Mouse (Mus musculus): Measurements from ENCODE around the gene Sphk2.

DNA sequence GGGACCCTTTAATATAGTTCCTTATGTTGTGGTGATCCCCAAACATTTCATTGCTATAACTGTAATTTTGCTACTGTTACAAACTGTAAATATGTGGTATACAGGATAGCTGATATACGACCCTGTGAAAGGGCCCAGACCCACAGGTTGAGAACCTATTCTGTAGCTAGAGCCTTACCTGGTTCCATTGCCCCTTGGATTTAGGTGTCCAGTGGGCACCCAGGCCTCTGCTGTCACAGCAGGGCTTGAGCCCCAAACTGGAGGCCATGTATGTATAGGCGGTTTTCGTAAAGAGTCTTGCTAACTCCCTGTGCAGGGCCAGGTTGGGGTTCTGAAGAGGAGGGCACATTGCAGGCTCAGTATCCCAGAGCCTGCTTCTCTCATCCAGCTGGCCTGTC is 1.3 kb downstream of the Sphk2 start:
- TF ChIP-seq CTCF (IDR thresholded peaks at IDR 0.05; ENCODE audit: control insufficient read depth, insufficient read depth, insufficient read length) (no peak), MYOD1 (IDR thresholded peaks at IDR 0.05; ENCODE audit: control insufficient read depth, insufficient read length, low read depth) (no peak), MAX (IDR thresholded peaks at IDR 0.05) (no peak), MYOG (IDR thresholded peaks at IDR 0.05; ENCODE audit: control insufficient read depth, extremely low read depth, insufficient read length) (no peak), FOSL1 (IDR thresholded peaks at IDR 0.05; ENCODE audit: insufficient read depth, low read length, poor library complexity, severe bottlenecking) (no peak), USF1 (IDR thresholded peaks at IDR 0.05; ENCODE audit: low read depth) (no peak), CEBPB (IDR thresholded peaks at IDR 0.05; ENCODE audit: low read depth) (no peak)
